Mouse (Mus musculus) hindbrain, postnatal 0 days (tissue): ENCODE measurements around the gene Actn1. TPM values are rescaled to one million over a fixed set of nuclear protein-coding genes. Genes with fewer than 3 reads are reported as not detected.
A peak's percentile ranks its signal among the peaks of the same experiment; 100 is the strongest.
"Not testable (repeated sequence)": the region's sequence is repeated elsewhere in the genome, so short reads cannot be mapped to it uniquely, and the experiment has no call there.

Source experiments
- ATAC-seq: fragments of 200-750 bp; cut with Nextera tagmentation; 2 replicates; pipeline ENCODE4 v1.8.0; 2017; ENCODE audit warnings: mild to moderate bottlenecking, moderate TSS enrichment, moderate library complexity
- DNase-seq: peaks from one replicate; pipeline ENCODE4 v3.0.0-alpha.2; 2015; ENCODE audit warnings: low spot score
- H3K27ac ChIP-seq: fragments of 300-500 bp; sonication (generic); 2 replicates; pipeline ENCODE4 v1.5.1; 2014; ENCODE audit warnings: mild to moderate bottlenecking
- H3K27me3 ChIP-seq: fragments of 300-500 bp; sonication (generic); 2 replicates; pipeline ENCODE4 v1.6.1; 2014; ENCODE audit warnings: low read length, mixed read lengths; ENCODE audit not compliant: insufficient read depth
- H3K36me3 ChIP-seq: fragments of 300-500 bp; sonication (generic); 2 replicates; pipeline ENCODE4 v1.6.1; 2014; ENCODE audit warnings: low read length, mixed read lengths; ENCODE audit not compliant: insufficient read depth
- H3K4me1 ChIP-seq: fragments of 300-500 bp; sonication (generic); 2 replicates; pipeline ENCODE4 v1.6.1; 2014; ENCODE audit warnings: antibody characterized with exemption, low read length, mixed read lengths; ENCODE audit not compliant: insufficient read depth
- H3K4me2 ChIP-seq: fragments of 300-500 bp; sonication (generic); 2 replicates; pipeline ENCODE4 v1.6.1; 2014; ENCODE audit warnings: low read depth, mild to moderate bottlenecking, low read length, moderate library complexity, mixed read lengths
- H3K4me3 ChIP-seq: fragments of 300-500 bp; sonication (generic); 2 replicates; pipeline ENCODE4 v1.5.1; 2014; ENCODE audit warnings: low read length
- H3K9ac ChIP-seq: fragments of 300-500 bp; sonication (generic); replicated peaks from 2 replicates; pipeline ENCODE4 v1.6.1; 2014; ENCODE audit warnings: mild to moderate bottlenecking, low read length, moderate library complexity, mixed read lengths
- H3K9me3 ChIP-seq: fragments of 300-500 bp; sonication (generic); 2 replicates; pipeline ENCODE4 v1.6.1; 2016; ENCODE audit warnings: low read length, mixed read lengths
- CTCF ChIP-seq: IDR thresholded peaks from 2 replicates; pipeline ENCODE4 v1.5.1; 2016; ENCODE audit warnings: antibody characterized with exemption, control low read depth, low read depth
- WGBS: fragments of 180-500 bp; shearing (Covaris S2); extraction: QIAGEN DNeasy Blood & Tissue Kit; methylation state at CpG from one replicate; pipeline ENCODE4 v1.1.7; 2014; 5-methylcytosine and 5-hydroxymethylcytosine counted together
- polyA plus RNA-seq: library from polyadenylated mRNA; unstranded; fragments of >200 nt; fragmentation: Nextera tagmentation; extraction: Ambion mirVana; gene quantifications from 2 replicates; pipeline ENCODE4 v1.2.1, GENCODE M21; 2015
- total RNA-seq: library from RNA; depleted of rRNA; stranded (reverse); fragments of >200 nt; gene quantifications from 2 replicates; pipeline ENCODE4 v1.2.3, GENCODE M21; 2014

Gene Actn1
- total and polyA plus RNA-seq, 2 experiments from 2014 or later = 7.4 to 18.3 TPM

GRCm38 (mm10) chr12:80275187-80275820 is 15.1 kb upstream of the Actn1 start:
- Histone ChIP-seq H3K4me3 (no peak overlapping the region), H3K9me3 (no peaks in the 10 kb centered on the region), H3K27me3 (no peaks in the 10 kb centered on the region), H3K36me3 (no peaks in the 10 kb centered on the region), H3K4me2 (no peak overlapping the region), H3K4me1 (no peaks in the 10 kb centered on the region; the same call in 1 of the 2 replicates), H3K9ac (no peak overlapping the region), H3K27ac (no peak overlapping the region)
- TF ChIP-seq CTCF = no peak
- DNase-seq = peak; percentile 18
- ATAC-seq = no peak
- 76% methylated on average over 5 of the region's 5 CpGs for WGBS

- peak overlapping the region; percentile 37 for H3K4me2 ChIP-seq
- no peaks in the 10 kb centered on the region for H3K9me3 ChIP-seq
- no peak overlapping the region for H3K27ac ChIP-seq
- no peak overlapping the region for H3K4me3 ChIP-seq
- H3K36me3 ChIP-seq = no peaks in the 10 kb centered on the region
- H3K4me1 ChIP-seq = no peaks in the 10 kb centered on the region; the same call in 1 of the 2 replicates
- WGBS = 19% methylated on average over 10 of the region's 10 CpGs
- ATAC-seq = peak; percentile 84
- no peak for TF ChIP-seq CTCF
- no peaks in the 10 kb centered on the region for H3K27me3 ChIP-seq
- DNase-seq = peak; percentile 72
- H3K9ac ChIP-seq = no peak overlapping the region
Measured at GRCm38 (mm10) chr12:80273020-80273686, 13.0 kb upstream of the Actn1 start.

GRCm38 (mm10) chr12:80271806-80272205 is 11.6 kb upstream of the Actn1 start:
- Histone ChIP-seq H3K36me3 (no peaks in the 10 kb centered on the region), H3K4me2 (no peak overlapping the region), H3K9ac (no peak overlapping the region), H3K4me3 (no peak overlapping the region), H3K4me1 (no peaks in the 10 kb centered on the region; the same call in 1 of the 2 replicates), H3K9me3 (no peaks in the 10 kb centered on the region), H3K27ac (no peak overlapping the region), H3K27me3 (no peaks in the 10 kb centered on the region)
- WGBS = 46% methylated on average over 5 of the region's 5 CpGs
- DNase-seq (no peak), ATAC-seq (no peak)
- no peak for TF ChIP-seq CTCF

DNA sequence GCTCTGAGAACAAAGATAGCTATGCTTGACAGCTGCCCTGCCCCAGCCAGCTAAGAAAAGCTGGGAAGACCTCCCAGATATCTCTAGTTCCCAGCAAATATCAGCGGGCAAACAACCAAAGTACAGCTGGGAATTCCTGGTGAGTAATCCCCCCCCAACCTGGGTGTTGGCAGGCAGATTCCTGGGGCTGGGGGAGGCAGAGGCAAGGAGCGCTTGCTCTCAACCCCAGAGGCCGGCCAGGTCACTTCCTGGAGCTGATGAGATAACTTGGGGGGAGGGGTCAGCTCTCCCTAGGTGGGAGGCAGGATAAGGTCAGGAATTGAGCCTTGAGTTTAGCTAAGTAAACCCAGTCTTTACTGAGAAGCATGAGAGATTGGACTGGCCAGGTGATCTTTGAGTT is 10.8 kb upstream of the Actn1 start:
- Histone ChIP-seq H3K4me2 (no peak overlapping the region), H3K9me3 (no peaks in the 10 kb centered on the region), H3K4me1 (no peaks in the 10 kb centered on the region; the same call in 1 of the 2 replicates), H3K36me3 (no peaks in the 10 kb centered on the region), H3K9ac (no peak overlapping the region), H3K4me3 (no peak overlapping the region), H3K27me3 (no peaks in the 10 kb centered on the region), H3K27ac (no peak overlapping the region)
- no peak for ATAC-seq
- TF ChIP-seq CTCF = no peak
- no peak for DNase-seq
- WGBS = 36% methylated on average over 3 of the region's 3 CpGs

- no peaks in the 10 kb centered on the region for H3K36me3 ChIP-seq
- H3K4me3 ChIP-seq = no peak overlapping the region
- no peaks in the 10 kb centered on the region for H3K9me3 ChIP-seq
- no peak overlapping the region for H3K27ac ChIP-seq
- H3K4me1 ChIP-seq = no peaks in the 10 kb centered on the region
- 94% methylated on average over 2 of the region's 2 CpGs for WGBS
- no peak for ATAC-seq
- no peak overlapping the region for H3K9ac ChIP-seq
- DNase-seq = no peak
- H3K4me2 ChIP-seq = no peak overlapping the region
- H3K27me3 ChIP-seq = no peaks in the 10 kb centered on the region
- TF ChIP-seq CTCF = no peak
Measured at GRCm38 (mm10) chr12:80269303-80269702, 9.1 kb upstream of the Actn1 start.

GRCm38 (mm10) chr12:80267962-80268361 is 7.8 kb upstream of the Actn1 start:
- Histone ChIP-seq H3K4me2 (no peak overlapping the region), H3K27me3 (no peaks in the 10 kb centered on the region), H3K4me1 (no peaks in the 10 kb centered on the region), H3K9ac (no peak overlapping the region), H3K4me3 (no peak overlapping the region), H3K27ac (no peak overlapping the region), H3K9me3 (no peaks in the 10 kb centered on the region), H3K36me3 (no peaks in the 10 kb centered on the region)
- TF ChIP-seq CTCF = no peak
- DNase-seq = no peak
- 92% methylated on average over 6 of the region's 6 CpGs for WGBS
- no peak for ATAC-seq

- H3K36me3 ChIP-seq, H3K27me3 ChIP-seq, H3K4me3 ChIP-seq, H3K4me1 ChIP-seq, H3K9me3 ChIP-seq, H3K4me2 ChIP-seq, DNase-seq, H3K27ac ChIP-seq, ATAC-seq, H3K9ac ChIP-seq: not testable (repeated sequence)
- WGBS = 88% methylated on average over 7 of the region's 7 CpGs
Measured at GRCm38 (mm10) chr12:80264388-80264787, 4.2 kb upstream of the Actn1 start.
